Mouse (Mus musculus) erythroblast, embryonic 14.5 days (primary cell): ENCODE data around the gene Olfr548-ps1. TPM values are rescaled to one million over a fixed set of nuclear protein-coding genes. Genes with fewer than 3 reads are reported as not detected.
"Not testable (repeated sequence)": the region's sequence is repeated elsewhere in the genome, so short reads cannot be mapped to it uniquely, and the experiment has no call there.

Source experiments
- H3K27me3 ChIP-seq: 2 replicates; pipeline ENCODE4 v1.6.1; 2012; ENCODE audit warnings: inconsistent platforms; ENCODE audit not compliant: control insufficient read depth
- H3K36me3 ChIP-seq: 2 replicates; pipeline ENCODE4 v1.6.1; 2012; ENCODE audit warnings: mild to moderate bottlenecking, inconsistent platforms; ENCODE audit not compliant: control insufficient read depth
- H3K4me1 ChIP-seq: 2 replicates; pipeline ENCODE4 v1.6.1; 2012; ENCODE audit warnings: inconsistent platforms; ENCODE audit not compliant: control insufficient read depth
- H3K4me3 ChIP-seq: replicated peaks from 2 replicates; pipeline ENCODE3; 2012; ENCODE audit warnings: moderate library complexity, mild to moderate bottlenecking, inconsistent platforms
- H3K9me3 ChIP-seq: 2 replicates; pipeline ENCODE4 v1.6.1; 2012; ENCODE audit warnings: low read length, inconsistent platforms, mixed read lengths; ENCODE audit not compliant: control insufficient read depth
- GATA1 ChIP-seq: IDR thresholded peaks from 2 replicates; pipeline ENCODE4 v1.6.1; 2012; ENCODE audit warnings: low read length, inconsistent platforms, mixed read lengths
- TAL1 ChIP-seq: IDR thresholded peaks from 3 replicates; pipeline ENCODE4 v1.6.1; 2012; ENCODE audit warnings: low read length, inconsistent platforms, mixed read lengths
- polyA plus RNA-seq: library from polyadenylated mRNA; stranded (reverse); fragments of >175 nt; gene quantifications from 2 replicates; pipeline ENCODE4 v1.2.3, GENCODE M21; 2012

Olfr548-ps1 gene
- polyA plus RNA-seq: not detected in 2 replicates

DNA sequence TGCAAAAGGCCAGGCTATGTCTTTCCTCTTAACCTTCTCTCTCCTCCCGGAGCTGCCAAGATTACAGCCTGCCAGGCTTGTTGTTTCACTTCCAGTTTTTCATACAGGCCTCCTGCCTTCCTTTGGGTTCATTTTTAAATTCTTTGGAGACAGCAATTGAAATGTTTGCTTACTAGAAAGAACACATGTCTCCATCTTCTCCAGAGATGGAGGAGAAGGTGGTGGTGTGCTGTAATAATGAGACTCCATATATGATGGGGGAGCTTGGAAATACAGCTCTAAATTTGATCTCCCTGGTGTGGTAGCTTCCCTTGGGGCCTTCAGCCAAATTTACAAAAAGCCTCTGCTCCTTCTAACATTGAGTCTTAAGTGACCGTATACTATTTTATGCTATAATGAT lies at the start of gene Olfr548-ps1:
Olfr548-ps1 (plus strand) TSS at position 301 of the 400 bp plus-strand sequence.
- no peak within 1 kb of the TSS for H3K4me3 ChIP-seq
- no peaks in the 10 kb centered on the region for H3K36me3 ChIP-seq
- H3K9me3 ChIP-seq: no peaks in the 10 kb centered on the region
- H3K4me1 ChIP-seq: no peaks in the 10 kb centered on the region
- H3K27me3 ChIP-seq: no peaks in the 10 kb centered on the region
- no peak for TF ChIP-seq GATA1
- TF ChIP-seq TAL1: no peak

DNA sequence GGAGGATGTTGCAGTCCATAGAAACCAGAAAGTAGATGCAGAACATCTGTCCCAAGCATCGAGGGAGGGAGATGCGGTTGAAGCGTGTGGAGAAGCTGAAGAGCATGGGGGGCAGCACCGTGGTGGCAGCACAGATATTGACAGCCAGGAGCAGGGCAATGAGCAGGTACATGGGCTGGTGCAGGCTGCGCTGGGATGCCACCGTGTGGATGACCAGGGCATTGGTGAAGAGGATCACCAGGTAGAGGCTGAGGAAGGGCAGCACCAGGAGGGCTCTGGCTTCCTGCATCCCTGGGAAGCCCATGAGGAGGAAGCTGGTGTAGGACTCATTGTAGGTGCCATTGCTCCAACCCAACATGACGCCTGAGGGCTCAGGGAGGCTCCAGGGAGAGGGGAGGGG lies 46.3 kb upstream of the Olfr548-ps1 start:
- H3K4me1 ChIP-seq, H3K36me3 ChIP-seq, H3K27me3 ChIP-seq, H3K4me3 ChIP-seq, H3K9me3 ChIP-seq: not testable (repeated sequence)

DNA sequence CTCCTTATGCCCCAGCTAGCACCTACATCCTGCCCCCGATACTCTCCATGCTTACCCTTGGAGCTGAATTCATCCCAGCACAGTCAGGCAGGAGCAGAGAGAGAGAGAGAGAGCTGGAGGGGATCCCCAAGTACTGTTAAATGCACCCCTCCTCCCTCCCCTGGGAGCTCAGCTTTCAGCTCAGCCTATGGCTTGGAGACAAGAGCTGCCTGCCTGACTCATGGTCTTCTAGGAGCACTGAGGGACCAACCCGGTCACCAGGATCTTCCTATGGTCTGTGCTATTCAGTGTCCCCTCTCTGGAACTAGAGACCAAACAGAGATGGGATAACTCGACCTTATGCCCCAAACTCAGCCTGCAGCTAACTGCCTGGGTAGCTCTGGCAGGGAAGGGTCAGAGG lies 41.2 kb upstream of the Olfr548-ps1 start, which contains the start of gene Olfr545:
Olfr545 (minus strand) TSS at position 101 of the 400 bp plus-strand sequence.
- TF ChIP-seq TAL1: no peak
- no peak for TF ChIP-seq GATA1
- H3K36me3 ChIP-seq: no peaks in the 10 kb centered on the region
- H3K4me3 ChIP-seq: no peak within 1 kb of the TSS
- H3K4me1 ChIP-seq: no peaks in the 10 kb centered on the region
- H3K9me3 ChIP-seq: no peaks in the 10 kb centered on the region
- no peaks in the 10 kb centered on the region; the same call in 1 of the 2 replicates for H3K27me3 ChIP-seq

DNA sequence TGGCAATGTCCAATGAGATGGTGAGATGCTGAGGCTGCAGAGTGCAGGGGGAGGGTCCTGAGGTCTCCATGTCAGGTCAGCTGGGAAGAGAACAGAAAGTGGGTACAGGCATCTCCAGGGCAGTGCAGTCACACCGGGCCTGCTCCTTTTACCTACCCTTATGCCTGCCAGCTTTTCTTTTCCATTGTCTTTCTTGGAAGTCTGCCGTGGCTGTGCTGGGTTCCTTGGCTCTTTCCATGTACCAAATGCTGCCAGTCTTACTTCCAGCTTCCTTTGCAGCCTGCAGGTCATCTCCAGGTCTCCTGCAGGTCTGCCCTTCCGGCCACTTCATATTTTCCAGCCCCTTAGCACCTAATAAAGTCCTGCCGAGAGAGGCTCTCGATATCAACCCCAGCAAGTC lies 38.7 kb upstream of the Olfr548-ps1 start:
- Histone ChIP-seq H3K27me3 (no peaks in the 10 kb centered on the region; the same call in 1 of the 2 replicates), H3K4me3 (no peak overlapping the region), H3K4me1 (no peaks in the 10 kb centered on the region), H3K9me3 (no peaks in the 10 kb centered on the region), H3K36me3 (no peaks in the 10 kb centered on the region)
- TF ChIP-seq TAL1: no peak
- no peak for TF ChIP-seq GATA1

DNA sequence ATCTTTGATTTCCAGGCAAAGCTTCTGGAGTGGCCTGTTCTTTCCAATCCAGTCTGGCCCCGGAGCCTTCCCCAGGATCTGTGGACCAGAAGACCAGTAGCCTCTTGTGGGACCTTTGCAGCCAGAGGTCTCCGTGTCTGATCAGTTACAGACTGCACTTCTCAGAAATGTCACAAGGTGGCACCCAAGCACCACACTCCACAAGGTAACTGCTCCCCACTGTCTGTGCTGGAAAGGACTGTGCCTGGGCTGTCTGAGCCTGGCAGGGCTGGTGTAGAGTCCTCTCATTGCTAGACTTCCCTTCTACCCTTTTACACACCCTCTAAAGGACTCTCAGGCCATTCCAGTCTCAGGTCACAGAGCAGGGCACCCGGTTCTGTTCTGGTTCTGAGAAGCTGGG lies 33.8 kb upstream of the Olfr548-ps1 start:
- no peak for TF ChIP-seq GATA1
- no peak for TF ChIP-seq TAL1
- H3K4me3 ChIP-seq: no peak overlapping the region
- H3K27me3 ChIP-seq: no peaks in the 10 kb centered on the region; the same call in 1 of the 2 replicates
- no peaks in the 10 kb centered on the region for H3K9me3 ChIP-seq
- H3K36me3 ChIP-seq: no peaks in the 10 kb centered on the region
- H3K4me1 ChIP-seq: no peaks in the 10 kb centered on the region

DNA sequence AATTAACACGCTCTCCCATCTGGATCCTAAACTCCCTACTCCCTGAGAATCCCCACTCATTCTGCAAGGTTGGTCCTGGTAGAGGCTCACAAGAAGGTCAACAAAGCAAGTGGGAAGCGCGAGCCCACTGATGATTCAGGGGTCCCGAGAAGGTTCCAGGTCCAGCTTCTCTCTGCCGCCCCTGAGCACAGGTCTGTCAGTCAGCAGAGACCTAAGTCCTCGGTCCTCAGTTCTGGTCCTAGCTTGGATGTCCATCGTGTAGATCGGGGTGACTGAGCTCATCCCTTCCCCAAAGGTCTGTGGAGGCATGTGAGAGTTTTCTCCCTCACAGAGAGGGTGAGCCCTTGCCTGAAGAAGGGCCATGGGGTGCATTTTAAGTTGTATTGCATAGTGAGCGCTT lies 32.6 kb upstream of the Olfr548-ps1 start:
- Histone ChIP-seq H3K9me3 (no peaks in the 10 kb centered on the region), H3K27me3 (peaks cover 8% of the 10 kb centered on the region), H3K4me1 (peaks cover 3% of the 10 kb centered on the region; the same call in 1 of the 2 replicates), H3K4me3 (no peak overlapping the region), H3K36me3 (no peaks in the 10 kb centered on the region)
- no peak for TF ChIP-seq TAL1
- TF ChIP-seq GATA1: no peak

DNA sequence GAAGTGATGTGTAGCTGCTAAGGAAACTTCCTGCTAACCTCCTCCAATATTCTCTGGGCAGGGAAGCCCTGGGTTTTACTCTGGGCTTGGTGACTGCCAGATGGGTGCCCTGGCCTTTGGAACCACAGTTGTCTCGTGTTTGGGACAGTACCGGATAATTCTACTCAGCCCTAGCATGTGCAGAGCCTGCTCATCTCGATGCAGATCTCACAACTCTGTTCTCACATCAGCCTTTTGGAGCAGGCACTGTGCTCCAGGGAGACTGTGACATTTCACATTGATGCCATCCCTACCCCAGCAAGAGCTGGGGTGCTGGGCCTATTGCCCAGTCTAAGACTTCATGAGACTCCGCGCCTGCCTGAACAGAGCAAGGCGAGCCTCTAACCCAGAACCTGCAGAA lies 32.0 kb upstream of the Olfr548-ps1 start:
- no peaks in the 10 kb centered on the region for H3K36me3 ChIP-seq
- peaks cover 3% of the 10 kb centered on the region; the same call in 1 of the 2 replicates for H3K4me1 ChIP-seq
- peaks cover 10% of the 10 kb centered on the region for H3K27me3 ChIP-seq
- TF ChIP-seq GATA1 (no peak), TAL1 (no peak)
- H3K4me3 ChIP-seq: no peak overlapping the region
- no peaks in the 10 kb centered on the region for H3K9me3 ChIP-seq

DNA sequence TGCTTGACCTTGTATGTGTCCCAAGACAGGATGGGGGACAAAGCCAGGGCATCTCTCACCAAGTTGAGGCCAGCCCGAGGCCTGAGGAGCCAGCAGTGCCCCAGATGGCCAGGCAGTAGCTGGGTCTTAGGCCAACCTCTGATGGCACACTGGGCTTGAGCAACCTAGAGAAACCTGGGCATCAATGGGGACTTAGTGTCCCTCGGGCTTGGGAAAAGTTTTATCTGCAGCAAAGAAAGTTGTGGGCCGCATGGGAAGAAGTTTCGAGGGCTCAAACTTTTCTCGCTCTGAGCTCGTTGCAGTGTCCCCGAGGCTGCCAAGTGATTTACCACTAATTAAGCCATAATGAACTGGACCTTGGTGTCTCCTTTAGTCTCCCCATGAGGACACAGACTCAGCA lies 31.0 kb upstream of the Olfr548-ps1 start:
- no peaks in the 10 kb centered on the region for H3K36me3 ChIP-seq
- H3K4me3 ChIP-seq: no peak overlapping the region
- peaks cover 16% of the 10 kb centered on the region for H3K27me3 ChIP-seq
- peaks cover 3% of the 10 kb centered on the region; the same call in 1 of the 2 replicates for H3K4me1 ChIP-seq
- H3K9me3 ChIP-seq: no peaks in the 10 kb centered on the region
- TF ChIP-seq GATA1: no peak
- TF ChIP-seq TAL1: no peak

DNA sequence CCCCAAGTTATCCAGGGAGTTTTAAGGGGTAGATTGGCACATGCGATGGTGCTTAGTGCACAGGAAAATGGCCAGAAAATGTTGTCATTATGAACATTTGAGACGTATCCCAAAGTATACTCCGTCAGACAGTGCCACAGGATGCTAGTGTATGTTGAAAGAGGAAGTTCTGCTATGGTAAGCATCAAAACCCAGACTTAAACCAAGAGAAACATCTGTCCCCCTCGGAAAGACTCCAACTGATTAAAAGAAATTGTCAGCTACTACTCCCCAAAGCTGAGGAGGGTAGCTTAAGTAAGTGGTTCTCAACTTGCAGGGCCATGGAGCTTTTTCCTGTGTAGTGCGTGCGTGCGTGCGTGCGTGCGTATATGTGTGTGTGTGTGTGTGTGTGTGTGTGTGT lies 28.8 kb upstream of the Olfr548-ps1 start:
- Histone ChIP-seq H3K4me3 (no peak overlapping the region), H3K27me3 (peaks cover 16% of the 10 kb centered on the region), H3K36me3 (no peaks in the 10 kb centered on the region), H3K4me1 (peaks cover 3% of the 10 kb centered on the region; the same call in 1 of the 2 replicates), H3K9me3 (no peaks in the 10 kb centered on the region)
- TF ChIP-seq GATA1: no peak
- TF ChIP-seq TAL1: no peak

DNA sequence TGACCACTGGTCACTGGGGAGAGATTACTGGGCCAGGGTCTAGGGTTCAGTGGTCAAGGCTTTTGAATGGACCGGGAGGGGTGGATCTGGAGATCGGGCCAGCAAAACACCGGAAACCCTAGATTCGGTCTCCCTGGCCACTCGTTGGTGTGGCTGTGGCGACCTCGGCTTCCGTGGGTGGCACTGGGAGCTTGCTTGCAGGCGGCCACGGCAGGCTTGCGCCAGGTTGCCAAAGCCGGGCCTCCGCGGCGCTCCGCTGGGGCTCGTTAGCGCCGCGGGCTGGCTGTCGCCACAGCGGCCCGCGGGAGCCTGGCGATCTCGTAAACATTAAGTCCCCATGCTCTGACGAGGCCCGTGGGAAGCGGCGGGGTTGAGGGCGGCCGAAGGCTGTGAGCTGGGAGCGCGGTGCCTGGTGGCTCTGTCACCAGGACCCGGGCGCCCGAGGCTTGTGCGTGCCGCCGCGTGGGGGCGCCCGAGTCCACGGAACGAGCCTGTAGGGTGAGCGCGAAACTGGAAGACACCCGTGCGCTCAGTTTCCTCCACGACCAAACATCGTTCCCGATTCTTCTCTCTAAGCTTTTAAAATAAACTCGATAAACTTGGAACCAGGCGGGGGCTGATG lies 27.8 kb upstream of the Olfr548-ps1 start:
- Histone ChIP-seq H3K4me1 (peaks cover 3% of the 10 kb centered on the region; the same call in 1 of the 2 replicates), H3K36me3 (no peaks in the 10 kb centered on the region), H3K27me3 (peaks cover 16% of the 10 kb centered on the region), H3K9me3 (no peaks in the 10 kb centered on the region), H3K4me3 (peak overlapping the region; percentile 30)
- TF ChIP-seq TAL1: no peak
- no peak for TF ChIP-seq GATA1
